17 mouse cellular contexts compared by ENCODE assay signal in genomic region chr12:91749543-91750184, GRCm38 (mm10). TPM values are rescaled to one million over a fixed set of nuclear protein-coding genes. Genes with fewer than 3 reads are reported as not detected.
DNase-seq lines count a peak whose midpoint lies in the region; ATAC-seq and TF ChIP-seq lines count a peak whose summit lies in the region.
"Had no signal": no experiment of that assay in that cellular context is flagged by ENCODE, and none has a peak within 500 bp of the region (broad histone marks: within the 10 kb centered on the region; RNA-seq: fewer than 3 reads in every experiment).

No protein-coding gene starts in this region.

- no peak overlapping the region for H3K4me2 ChIP-seq in neural tube, embryonic 13.5 days
- H3K4me2 ChIP-seq in neural tube, embryonic 15.5 days, result peak overlapping the region; percentile 21
- H3K4me2 ChIP-seq: intestine, embryonic 15.5 days; liver, embryonic 15.5 days; neural tube, embryonic 12.5 days had no signal

- H3K27ac ChIP-seq in gastrocnemius, adult 2 months, result peak overlapping the region; percentile 46; the same call in 1 of the 2 replicates
- H3K27ac ChIP-seq in neural tube, embryonic 13.5 days (replicated peaks), result peak overlapping the region; percentile 70
- peak overlapping the region; percentile 72 for H3K27ac ChIP-seq in neural tube, embryonic 15.5 days (replicated peaks)
- H3K27ac ChIP-seq: intestine, embryonic 15.5 days; liver, embryonic 15.5 days; neural tube, embryonic 12.5 days had no signal

- H3K9me3 ChIP-seq in neural tube, embryonic 13.5 days, result no peaks in the 10 kb centered on the region
- H3K9me3 ChIP-seq in neural tube, embryonic 15.5 days (replicated peaks), result no peaks in the 10 kb centered on the region
- H3K9me3 ChIP-seq: intestine, embryonic 15.5 days; liver, embryonic 15.5 days; neural tube, embryonic 12.5 days had no signal

- intact Hi-C loops in gastrocnemius, adult 2 months (cut with DNase I), result no loop called here

- H3K36me3 ChIP-seq in neural tube, embryonic 13.5 days, result no peaks in the 10 kb centered on the region
- no peaks in the 10 kb centered on the region for H3K36me3 ChIP-seq in neural tube, embryonic 15.5 days
- H3K36me3 ChIP-seq: intestine, embryonic 15.5 days; liver, embryonic 15.5 days; neural tube, embryonic 12.5 days had no signal

- H3K9ac ChIP-seq in neural tube, embryonic 13.5 days, result no peak overlapping the region
- no peak overlapping the region for H3K9ac ChIP-seq in neural tube, embryonic 15.5 days (replicated peaks)
- H3K9ac ChIP-seq: intestine, embryonic 15.5 days; liver, embryonic 15.5 days; neural tube, embryonic 12.5 days had no signal

- peaks cover 44% of the 10 kb centered on the region for H3K4me1 ChIP-seq in neural tube, embryonic 13.5 days (replicated peaks)
- peaks cover 37% of the 10 kb centered on the region for H3K4me1 ChIP-seq in neural tube, embryonic 15.5 days

- 65% methylated on average over 11 of the region's 11 CpGs for WGBS in neural tube, embryonic 13.5 days
- WGBS in neural tube, embryonic 15.5 days, result 53% methylated on average over 11 of the region's 11 CpGs

- peak; percentile 85 for ATAC-seq in neural tube, embryonic 13.5 days (ENCODE audit: low read depth)
- peak; percentile 85 for ATAC-seq in neural tube, embryonic 15.5 days (ENCODE audit: low FRiP score)
- ATAC-seq: intestine, embryonic 15.5 days had no signal

- no peak for TF ChIP-seq CTCF in gastrocnemius, adult 2 months (IDR thresholded peaks at IDR 0.05)

- H3K27me3 ChIP-seq in neural tube, embryonic 13.5 days, result no peaks in the 10 kb centered on the region
- H3K27me3 ChIP-seq in neural tube, embryonic 15.5 days (replicated peaks), result no peaks in the 10 kb centered on the region
- H3K27me3 ChIP-seq: intestine, embryonic 15.5 days; liver, embryonic 15.5 days; neural tube, embryonic 12.5 days had no signal

- DNase-seq in gastrocnemius, adult 2 months, result peak; percentile 60
- DNase-seq in gastrocnemius, postnatal 25 days, result no peak
- no peak for DNase-seq in neural tube, embryonic 10.5 days (ENCODE audit: extremely low spot score, low spot score)
- peak; percentile 42 to 43 for DNase-seq in layer of hippocampus, adult 8-10 months (ENCODE audit: low spot score in 2 of 2)
- DNase-seq in left cerebral cortex, adult 9 months (ENCODE audit: low spot score in 2 of 2), result no peak
- DNase-seq in yolk sac, embryonic 10.5 days (ENCODE audit: low spot score), result no peak
- DNase-seq: adrenal gland, postnatal 25 days; B cell, adult 2 months; embryo, embryonic 11 days; kidney, postnatal 10 days; lung, postnatal 36 days; thymus, postnatal 14 days had no signal

- H3K4me3 ChIP-seq in gastrocnemius, adult 2 months, result no peak overlapping the region
- H3K4me3 ChIP-seq in neural tube, embryonic 13.5 days, result no peak overlapping the region
- H3K4me3 ChIP-seq in neural tube, embryonic 15.5 days (replicated peaks), result no peak overlapping the region
- H3K4me3 ChIP-seq: intestine, embryonic 15.5 days; liver, embryonic 15.5 days; neural tube, embryonic 12.5 days had no signal

RNA-seq across cellular contexts. Expression of gene Ston2, which starts 38.5 kb away (rescaled TPM):
- total RNA-seq in gastrocnemius, adult 2 months (2021), result 10 to 100 TPM; 53.3 to 61.6 TPM
- total RNA-seq in gastrocnemius, postnatal 25 days (2021), result 10 to 100 TPM; 37.9 to 46.2 TPM
- polyA plus RNA-seq in neural tube, embryonic 13.5 days (2015; fragmentation: Nextera tagmentation; extraction: Ambion mirVana), result 6.8 and 7.4 TPM in 2 replicates
- total RNA-seq in layer of hippocampus, adult 8-10 months (2022), result 10 to 100 TPM; 30.8 to 32.6 (median 32.0) TPM
- 6.8 and 9.8 TPM in 2 replicates for polyA plus RNA-seq in neural tube, embryonic 15.5 days (2015; fragmentation: Nextera tagmentation; extraction: Ambion mirVana)

Comparison
In these comparisons a context has a peak if more than half of its experiments do, and no peak if none do; other contexts are left out.
1. DNase-seq: peak in gastrocnemius, adult 2 months (single experiment) and layer of hippocampus, adult 8-10 months (2 of 2); none in gastrocnemius, postnatal 25 days (single experiment), neural tube, embryonic 10.5 days (single experiment), left cerebral cortex, adult 9 months (0 of 2) and yolk sac, embryonic 10.5 days (single experiment).
2. Peak in every context shown above with its lines, with median percentiles within 50 percentile points of each other: H3K27ac ChIP-seq.